Mouse (Mus musculus): ENCODE data around the gene Mia. TPM values are rescaled to one million over a fixed set of nuclear protein-coding genes. Genes with fewer than 3 reads are reported as not detected.

The Mia gene
- total RNA-seq, 1 experiment: 12.5 TPM

- H3K4me1 ChIP-seq (ENCODE audit: control insufficient read depth in 2 of 2, insufficient read depth in 2 of 2, low read length in 2 of 2, poor library complexity in 1 of 2): peaks cover 3 to 19% of the 10 kb centered on the region in 2 experiments; a peak in 2 of 4 replicates
- in situ Hi-C loops (cut with MboI; ENCODE audit: low sequenced_read_pairs in 2 of 2, unreplicated experiment in 2 of 2): no loop called here
- no peaks in the 10 kb centered on the region for H3K9me3 ChIP-seq (ENCODE audit: control insufficient read depth, insufficient read depth, low read depth, low read length)
- H3K4me3 ChIP-seq (ENCODE audit: insufficient read depth in 1 of 2, low read depth in 1 of 2, low read length in 2 of 2, poor library complexity in 1 of 2, severe bottlenecking in 1 of 2): no peak overlapping the region
- H3K36me3 ChIP-seq (ENCODE audit: control insufficient read depth, insufficient read depth, low read length, poor library complexity, severe bottlenecking): peaks cover 7% of the 10 kb centered on the region; the same call in 1 of the 2 replicates
- H3K9ac ChIP-seq (ENCODE audit: insufficient read depth, low read depth, low read length, poor library complexity, severe bottlenecking): no peak overlapping the region
- TF ChIP-seq ZNF384 (IDR thresholded peaks at IDR 0.05; ENCODE audit: low read depth, low read length): no peak
- TF ChIP-seq CHD2 (IDR thresholded peaks at IDR 0.05; ENCODE audit: low read depth, low read length): no peak
- TF ChIP-seq MAFK (IDR thresholded peaks at IDR 0.05; ENCODE audit: insufficient read depth, low read depth, low read length): no peak
- TF ChIP-seq ZC3H11A (IDR thresholded peaks at IDR 0.05; ENCODE audit: borderline replicate concordance, low read depth, low read length): no peak
- TF ChIP-seq HCFC1 (IDR thresholded peaks at IDR 0.05; ENCODE audit: borderline replicate concordance, insufficient read depth, low read length): no peak
- no peak overlapping the region; the same call in 1 of the 2 replicates for H3K27ac ChIP-seq (ENCODE audit: insufficient read depth, low read depth, low read length, poor library complexity, severe bottlenecking)
- no peak for DNase-seq (ENCODE audit: low read depth, low spot score)
These were observed 39.0 kb upstream of the Mia start for GRCm38 (mm10) chr7:27219937-27220336.

- in situ Hi-C loops (cut with MboI; ENCODE audit: low sequenced_read_pairs in 2 of 2, unreplicated experiment in 2 of 2): no loop called here
- H3K9me3 ChIP-seq (ENCODE audit: control insufficient read depth, insufficient read depth, low read depth, low read length): no peaks in the 10 kb centered on the region
These were observed 37.6 kb upstream of the Mia start for GRCm38 (mm10) chr7:27218586-27218985.

GRCm38 (mm10) chr7:27212626-27213025 is 31.7 kb upstream of the Mia start:
- no peak overlapping the region for H3K27ac ChIP-seq (ENCODE audit: insufficient read depth, low read depth, low read length, poor library complexity, severe bottlenecking)
- H3K4me3 ChIP-seq (ENCODE audit: insufficient read depth in 1 of 2, low read depth in 1 of 2, low read length in 2 of 2, poor library complexity in 1 of 2, severe bottlenecking in 1 of 2): no peak overlapping the region
- no peaks in the 10 kb centered on the region for H3K9me3 ChIP-seq (ENCODE audit: control insufficient read depth, insufficient read depth, low read depth, low read length)
- no peak overlapping the region for H3K9ac ChIP-seq (ENCODE audit: insufficient read depth, low read depth, low read length, poor library complexity, severe bottlenecking)
- no peak for DNase-seq (ENCODE audit: low read depth, low spot score)
- H3K4me1 ChIP-seq (ENCODE audit: control insufficient read depth in 2 of 2, insufficient read depth in 2 of 2, low read length in 2 of 2, poor library complexity in 1 of 2): no peaks in the 10 kb centered on the region
- in situ Hi-C loops (cut with MboI; ENCODE audit: low sequenced_read_pairs in 2 of 2, unreplicated experiment in 2 of 2): no loop called here
- H3K36me3 ChIP-seq (ENCODE audit: control insufficient read depth, insufficient read depth, low read length, poor library complexity, severe bottlenecking): peaks cover 27% of the 10 kb centered on the region
- TF ChIP-seq ZC3H11A (IDR thresholded peaks at IDR 0.05; ENCODE audit: borderline replicate concordance, low read depth, low read length): no peak
- TF ChIP-seq CHD2 (IDR thresholded peaks at IDR 0.05; ENCODE audit: low read depth, low read length): no peak

More at GRCm38 (mm10) chr7:27218586-27218985, 37.6 kb upstream of the Mia start:
- H3K36me3 ChIP-seq (ENCODE audit: control insufficient read depth, insufficient read depth, low read length, poor library complexity, severe bottlenecking): peaks cover 13% of the 10 kb centered on the region; the same call in 1 of the 2 replicates
- H3K4me1 ChIP-seq (ENCODE audit: control insufficient read depth in 2 of 2, insufficient read depth in 2 of 2, low read length in 2 of 2, poor library complexity in 1 of 2): peaks cover 3 to 13% of the 10 kb centered on the region in 2 experiments; a peak in 2 of 4 replicates
- no peak overlapping the region for H3K9ac ChIP-seq (ENCODE audit: insufficient read depth, low read depth, low read length, poor library complexity, severe bottlenecking)
- no peak overlapping the region for H3K27ac ChIP-seq (ENCODE audit: insufficient read depth, low read depth, low read length, poor library complexity, severe bottlenecking)
- TF ChIP-seq CHD2 (IDR thresholded peaks at IDR 0.05; ENCODE audit: low read depth, low read length): no peak
- TF ChIP-seq ZC3H11A (IDR thresholded peaks at IDR 0.05; ENCODE audit: borderline replicate concordance, low read depth, low read length): no peak
- H3K4me3 ChIP-seq (ENCODE audit: insufficient read depth in 1 of 2, low read depth in 1 of 2, low read length in 2 of 2, poor library complexity in 1 of 2, severe bottlenecking in 1 of 2): no peak overlapping the region
- DNase-seq (ENCODE audit: low read depth, low spot score): no peak

- peaks cover 42% of the 10 kb centered on the region for H3K36me3 ChIP-seq (ENCODE audit: control insufficient read depth, insufficient read depth, low read length, poor library complexity, severe bottlenecking)
- no peak overlapping the region for H3K4me3 ChIP-seq (ENCODE audit: insufficient read depth in 1 of 2, low read depth in 1 of 2, low read length in 2 of 2, poor library complexity in 1 of 2, severe bottlenecking in 1 of 2)
- in situ Hi-C loops (cut with MboI; ENCODE audit: low sequenced_read_pairs in 2 of 2, unreplicated experiment in 2 of 2): no loop called here
- no peaks in the 10 kb centered on the region for H3K9me3 ChIP-seq (ENCODE audit: control insufficient read depth, insufficient read depth, low read depth, low read length)
- TF ChIP-seq HCFC1 (IDR thresholded peaks at IDR 0.05; ENCODE audit: borderline replicate concordance, insufficient read depth, low read length): no peak
- TF ChIP-seq ZC3H11A (IDR thresholded peaks at IDR 0.05; ENCODE audit: borderline replicate concordance, low read depth, low read length): no peak
- no peak for TF ChIP-seq ZNF384 (IDR thresholded peaks at IDR 0.05; ENCODE audit: low read depth, low read length)
- TF ChIP-seq CHD2 (IDR thresholded peaks at IDR 0.05; ENCODE audit: low read depth, low read length): no peak
- no peak for TF ChIP-seq MAFK (IDR thresholded peaks at IDR 0.05; ENCODE audit: insufficient read depth, low read depth, low read length)
- DNase-seq (ENCODE audit: low read depth, low spot score): no peak
- H3K27ac ChIP-seq (ENCODE audit: insufficient read depth, low read depth, low read length, poor library complexity, severe bottlenecking): no peak overlapping the region
- peaks cover 2 to 5% of the 10 kb centered on the region in 2 experiments; a peak in 2 of 4 replicates for H3K4me1 ChIP-seq (ENCODE audit: control insufficient read depth in 2 of 2, insufficient read depth in 2 of 2, low read length in 2 of 2, poor library complexity in 1 of 2)
- H3K9ac ChIP-seq (ENCODE audit: insufficient read depth, low read depth, low read length, poor library complexity, severe bottlenecking): no peak overlapping the region
These were observed 22.9 kb upstream of the Mia start for GRCm38 (mm10) chr7:27203730-27204449.

Data from ES-E14 (cell line).